Mouse (Mus musculus) liver, embryonic 14.5 days (tissue): ENCODE measurements at regions not wholly inside any gene's neighbourhood (a gene's known extent, or its start where the extent isn't known, plus 50 kb on each side); places are given as distances from the start of the nearest gene placed in this dataset.

Source experiments
- ATAC-seq: fragments of 200-750 bp; cut with Nextera tagmentation; 2 replicates; pipeline ENCODE4 v1.8.0; 2017; ENCODE audit warnings: moderate number of reproducible peaks, mild to moderate bottlenecking, moderate library complexity; ENCODE audit not compliant: insufficient read depth
- DNase-seq, 3 experiments: peaks; one replicate each; pipeline ENCODE4 v3.0.0-alpha.2; 2012 to 2013; ENCODE audit warnings: low read depth in 3 of 3, low spot score in 3 of 3
- H3K27ac ChIP-seq: fragments of 300-500 bp; sonication (generic); 2 replicates; pipeline ENCODE4 v1.5.1; 2014; ENCODE audit warnings: moderate library complexity, mild to moderate bottlenecking, control low read depth, inconsistent platforms
- H3K27me3 ChIP-seq: fragments of 300-500 bp; sonication (generic); 2 replicates; pipeline ENCODE4 v1.6.1; 2014; ENCODE audit warnings: mild to moderate bottlenecking, low read length, moderate library complexity; ENCODE audit not compliant: control insufficient read depth, insufficient read depth
- H3K36me3 ChIP-seq: fragments of 300-500 bp; sonication (generic); replicated peaks from 2 replicates; pipeline ENCODE4 v1.6.1; 2014; ENCODE audit warnings: low read depth; ENCODE audit not compliant: control insufficient read depth, insufficient read depth
- H3K4me1 ChIP-seq, 2 experiments: fragments of 200-500 bp in 1 of 2; fragments of 300-500 bp in 1 of 2; sonication (generic) in 1 of 2; replicated peaks; 2 replicates each; pipeline ENCODE4 v1.6.1; 2012 to 2014; ENCODE audit warnings: antibody characterized with exemption in 1 of 2, inconsistent platforms in 1 of 2, low read length in 1 of 2; ENCODE audit not compliant: control insufficient read depth in 2 of 2, insufficient read depth in 2 of 2
- H3K4me2 ChIP-seq: fragments of 300-500 bp; sonication (generic); 2 replicates; pipeline ENCODE4 v1.6.1; 2014; ENCODE audit warnings: low read depth, mild to moderate bottlenecking, control low read depth, moderate library complexity
- H3K4me3 ChIP-seq, 2 experiments: fragments of 200-500 bp in 1 of 2; fragments of 300-500 bp in 1 of 2; sonication (generic) in 1 of 2; 2 replicates each; pipeline ENCODE4 v1.5.1; 2012 to 2014; ENCODE audit warnings: low read depth in 2 of 2, low read length in 2 of 2, mild to moderate bottlenecking in 2 of 2, control low read depth in 1 of 2, inconsistent platforms in 1 of 2, moderate library complexity in 1 of 2; ENCODE audit not compliant: insufficient read depth in 1 of 2
- H3K9ac ChIP-seq: fragments of 300-500 bp; sonication (generic); replicated peaks from 2 replicates; pipeline ENCODE4 v1.6.1; 2014; ENCODE audit warnings: mild to moderate bottlenecking, control low read depth, moderate library complexity
- H3K9me3 ChIP-seq: fragments of 300-500 bp; sonication (generic); 2 replicates; pipeline ENCODE4 v1.6.1; 2016; ENCODE audit warnings: low read length, mixed read lengths; ENCODE audit not compliant: control insufficient read depth
- CTCF ChIP-seq: IDR thresholded peaks from 2 replicates; pipeline ENCODE4 v1.5.1; 2016; ENCODE audit warnings: antibody characterized with exemption, low read depth, control low read depth
- EP300 ChIP-seq: IDR thresholded peaks from 2 replicates; pipeline ENCODE4 v1.6.1; 2016; ENCODE audit warnings: antibody characterized with exemption, low read depth
- WGBS: fragments of 180-500 bp; shearing (Covaris S2); extraction: QIAGEN DNeasy Blood & Tissue Kit; methylation state at CpG from one replicate; pipeline ENCODE4 v1.1.7; 2014; ENCODE audit not compliant: insufficient replicate concordance; 5-methylcytosine and 5-hydroxymethylcytosine counted together

GRCm38 (mm10) chr1:177557432-177557831 lies 115.3 kb downstream of the Zbtb18 start:
- Histone ChIP-seq H3K4me2 (no peak overlapping the region), H3K27me3 (no peaks in the 10 kb centered on the region), H3K4me1 (no peaks in the 10 kb centered on the region; a peak in 1 of 4 replicates), H3K27ac (no peak overlapping the region), H3K9me3 (no peaks in the 10 kb centered on the region), H3K9ac (no peak overlapping the region), H3K4me3 (no peak overlapping the region), H3K36me3 (no peaks in the 10 kb centered on the region)
- TF ChIP-seq EP300: no peak
- no peak for TF ChIP-seq CTCF
- 27% methylated on average over 6 of the region's 6 CpGs for WGBS
- peak; percentile 47; the same call in 1 of the 2 replicates for ATAC-seq
- no peak for DNase-seq

- no peak overlapping the region for H3K4me2 ChIP-seq
- no peaks in the 10 kb centered on the region for H3K9me3 ChIP-seq
- 45% methylated on average over 4 of the region's 4 CpGs for WGBS
- no peaks in the 10 kb centered on the region for H3K36me3 ChIP-seq
- no peaks in the 10 kb centered on the region; a peak in 1 of 4 replicates for H3K4me1 ChIP-seq
- no peak overlapping the region for H3K9ac ChIP-seq
- DNase-seq (no peak), ATAC-seq (no peak)
- no peak overlapping the region for H3K4me3 ChIP-seq
- TF ChIP-seq EP300 (no peak), CTCF (no peak)
- H3K27ac ChIP-seq: no peak overlapping the region
- no peaks in the 10 kb centered on the region for H3K27me3 ChIP-seq
Observed at GRCm38 (mm10) chr1:177557856-177558255, 115.7 kb downstream of the Zbtb18 start.

GRCm38 (mm10) chr1:177561716-177562588 lies 119.8 kb downstream of the Zbtb18 start:
- no peaks in the 10 kb centered on the region for H3K9me3 ChIP-seq
- H3K4me1 ChIP-seq: no peaks in the 10 kb centered on the region
- no peaks in the 10 kb centered on the region for H3K36me3 ChIP-seq
- no peak overlapping the region for H3K4me3 ChIP-seq
- no peak overlapping the region for H3K9ac ChIP-seq
- no peak overlapping the region for H3K4me2 ChIP-seq
- no peak for TF ChIP-seq CTCF
- no peak for TF ChIP-seq EP300
- ATAC-seq (no peak), DNase-seq (no peak)
- no peak overlapping the region for H3K27ac ChIP-seq
- H3K27me3 ChIP-seq: no peaks in the 10 kb centered on the region
- 80% methylated on average over 17 of the region's 17 CpGs for WGBS

GRCm38 (mm10) chr1:177562589-177562912 lies 120.4 kb downstream of the Zbtb18 start:
- H3K36me3 ChIP-seq: no peaks in the 10 kb centered on the region
- TF ChIP-seq EP300 (no peak), CTCF (no peak)
- ATAC-seq (no peak), DNase-seq (no peak)
- WGBS: 68% methylated on average over 5 of the region's 5 CpGs
- H3K4me3 ChIP-seq: no peak overlapping the region
- H3K9ac ChIP-seq: no peak overlapping the region
- H3K4me1 ChIP-seq: no peaks in the 10 kb centered on the region
- H3K27me3 ChIP-seq: no peaks in the 10 kb centered on the region
- no peaks in the 10 kb centered on the region for H3K9me3 ChIP-seq
- H3K4me2 ChIP-seq: no peak overlapping the region
- H3K27ac ChIP-seq: no peak overlapping the region

- Histone ChIP-seq H3K4me3 (no peak overlapping the region), H3K4me2 (no peak overlapping the region), H3K9ac (no peak overlapping the region), H3K27me3 (no peaks in the 10 kb centered on the region), H3K27ac (no peak overlapping the region), H3K36me3 (no peaks in the 10 kb centered on the region), H3K9me3 (no peaks in the 10 kb centered on the region), H3K4me1 (no peaks in the 10 kb centered on the region)
- DNase-seq: no peak
- WGBS: 64% methylated on average over 3 of the region's 3 CpGs
- TF ChIP-seq CTCF (no peak), EP300 (no peak)
- ATAC-seq: no peak
Observed at GRCm38 (mm10) chr1:177565678-177566077, 123.5 kb downstream of the Zbtb18 start.
